Mouse (Mus musculus) adrenal gland, adult 18-20 months (tissue): ENCODE data around the gene Vmn1r70. TPM values are rescaled to one million over a fixed set of nuclear protein-coding genes. Genes with fewer than 3 reads are reported as not detected.

Experiments used
- DNase-seq, 2 experiments: peaks; one replicate each; pipeline ENCODE4 v3.0.0; 2021 to 2022; ENCODE audit warnings: low spot score in 2 of 2
- long read RNA-seq, 2 experiments: library from polyadenylated mRNA; stranded (forward); transcript quantifications; one replicate each; pipeline ENCODE4 v2.0.0; 2021
- total RNA-seq, 2 experiments: library from RNA; stranded (reverse); gene quantifications; 1 replicate in 1 of 2; 2 replicates in 1 of 2; pipeline ENCODE4 v1.2.3; 2021

The Vmn1r70 gene
- total RNA-seq, result not detected
- long read RNA-seq, experiment 1, result 0 reads
- long read RNA-seq, experiment 2, result 0 reads

GRCm38 (mm10) chr7:10631232-10631631 lies at the start of gene Vmn1r70:
TSS of gene Vmn1r70 (plus strand) at chr7:10631532.
- DNase-seq, result no peak

- DNase-seq, result no peak
These were observed 17.8 kb upstream of the Vmn1r70 start, which contains the start of gene Vmn1r69 for GRCm38 (mm10) chr7:10613559-10613958. TSS of gene Vmn1r69 (minus strand) at chr7:10613659.

Other genes starting within 250 kb of the Vmn1r70 start
- gene Vmn1r67, start 188.2 kb upstream of the Vmn1r70 start, total RNA-seq, result not detected
- 1 to 10 TPM; 2.2 to 2.4 TPM for gene Zik1, start 136.1 kb upstream of the Vmn1r70 start, total RNA-seq
- not detected for gene Vmn1r68, start 73.0 kb upstream of the Vmn1r70 start, total RNA-seq
- not detected for gene Vmn1r69, start 17.9 kb upstream of the Vmn1r70 start, total RNA-seq
- gene Nlrp4b, start 56.3 kb downstream of the Vmn1r70 start, total RNA-seq, result not detected
- gene Vmn1r71, start 122.8 kb downstream of the Vmn1r70 start, total RNA-seq, result not detected